Mouse (Mus musculus) ES-CJ7 (cell line): Measurements from ENCODE around the gene Dcxr.
A peak's percentile ranks its signal among the peaks of the same experiment; 100 is the strongest.
"Not testable (repeated sequence)": the region's sequence is repeated elsewhere in the genome, so short reads cannot be mapped to it uniquely, and the experiment has no call there.

Source experiments
- DNase-seq: peaks from one replicate; pipeline ENCODE4 v3.0.0; 2011; ENCODE audit warnings: low read depth, low spot score

Dcxr gene

DNA sequence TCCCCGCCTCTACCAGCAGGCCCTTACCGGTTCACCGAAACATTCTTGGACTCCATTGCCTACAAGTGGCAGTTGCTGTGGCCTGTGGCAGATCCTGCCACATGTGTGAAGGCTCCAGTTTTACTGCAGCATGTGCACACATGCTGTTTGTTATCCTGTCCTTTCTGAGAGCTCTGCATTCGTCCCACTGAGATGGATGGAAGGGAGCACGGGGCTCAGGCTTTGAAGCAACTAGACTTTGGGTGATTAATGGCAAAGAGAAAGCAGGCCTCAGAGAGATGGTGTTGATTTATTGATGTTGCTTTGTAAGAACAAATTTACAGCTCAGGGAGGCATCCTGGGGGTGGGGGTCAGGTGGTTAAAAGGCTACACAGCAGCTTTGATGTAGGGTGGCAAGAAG lies 16.4 kb downstream of the Dcxr start:
- no peak for DNase-seq

DNA sequence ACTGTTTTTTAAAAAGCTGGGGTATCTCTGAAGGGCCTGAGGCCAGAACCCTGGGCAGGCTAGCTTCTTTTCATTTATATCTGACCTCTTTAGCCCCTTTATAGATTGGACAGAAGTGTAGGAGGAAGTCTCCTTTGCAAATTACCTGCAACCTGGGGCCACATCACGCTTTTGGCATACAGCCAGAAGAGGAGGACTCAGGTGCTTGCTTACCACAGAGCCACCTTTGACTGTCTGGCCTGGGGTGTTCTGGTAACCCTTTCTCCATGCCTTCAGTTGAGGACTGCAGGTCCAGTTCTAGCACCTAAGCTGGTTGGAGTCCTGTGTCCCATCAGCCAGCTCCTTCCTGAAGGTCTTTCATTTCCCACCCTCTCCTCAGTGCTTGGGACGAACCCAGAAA lies 17.5 kb downstream of the Dcxr start:
- DNase-seq, result no peak

DNA sequence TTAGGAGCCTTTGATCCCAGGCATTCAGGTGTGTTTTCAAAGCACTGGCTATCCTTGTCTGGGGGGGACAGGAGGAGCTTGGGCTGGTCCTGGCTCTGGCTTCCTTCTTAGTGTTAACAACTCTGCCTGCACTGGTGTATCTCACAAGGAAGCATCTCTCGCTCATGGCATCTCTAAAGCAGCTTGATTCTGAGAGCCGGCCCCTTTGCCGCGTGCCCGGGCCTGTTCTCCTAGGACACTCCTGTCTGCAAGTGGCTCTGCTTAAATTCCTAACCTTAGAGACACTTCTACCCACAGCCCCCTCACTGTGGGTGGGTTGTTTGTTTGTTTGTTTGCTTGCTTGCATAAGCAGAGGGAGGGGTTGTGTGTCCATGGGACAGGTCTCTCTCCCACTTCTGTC lies 19.1 kb downstream of the Dcxr start:
- no peak for DNase-seq

DNA sequence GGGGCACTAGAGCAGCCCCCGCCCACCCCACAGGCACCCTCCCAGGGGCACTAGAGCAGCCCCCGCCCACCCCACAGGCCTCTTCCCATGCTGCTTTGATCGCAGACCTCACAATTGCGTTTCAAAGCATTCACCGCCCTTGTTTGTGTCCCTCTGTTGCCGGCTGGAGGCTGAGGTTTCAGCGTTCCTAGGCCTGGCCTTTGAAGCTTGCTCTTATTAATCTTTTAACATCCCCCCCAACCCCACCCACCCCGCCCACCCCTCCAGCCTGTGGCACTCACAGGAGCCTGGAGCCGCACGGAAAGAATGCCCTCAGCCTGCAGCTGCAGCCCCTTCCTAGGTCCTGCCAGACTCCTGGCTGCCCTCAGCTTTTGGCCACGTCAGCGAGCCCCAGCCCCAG lies 19.9 kb downstream of the Dcxr start:
- peak; percentile 71 for DNase-seq

DNA sequence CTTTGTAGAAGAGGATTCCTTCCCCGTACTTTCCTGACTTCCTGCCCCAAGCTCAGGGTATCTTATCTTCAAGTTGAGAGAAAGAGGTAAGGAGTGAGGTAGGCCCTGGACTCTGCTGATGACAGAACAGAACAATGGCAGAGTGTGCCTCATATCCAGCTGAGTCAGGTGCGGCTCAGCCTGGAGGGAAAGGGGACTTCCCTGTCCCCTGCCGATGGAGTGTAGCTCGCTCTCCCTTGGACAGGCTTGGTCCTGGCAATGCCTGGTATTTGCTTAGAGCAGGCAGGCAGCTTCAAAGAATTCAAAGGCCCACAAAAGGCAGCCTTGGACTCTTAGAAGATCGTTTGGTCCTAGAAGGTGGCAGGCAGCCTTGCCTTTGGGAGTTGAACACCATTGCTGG lies 21.0 kb downstream of the Dcxr start:
- DNase-seq, result no peak

DNA sequence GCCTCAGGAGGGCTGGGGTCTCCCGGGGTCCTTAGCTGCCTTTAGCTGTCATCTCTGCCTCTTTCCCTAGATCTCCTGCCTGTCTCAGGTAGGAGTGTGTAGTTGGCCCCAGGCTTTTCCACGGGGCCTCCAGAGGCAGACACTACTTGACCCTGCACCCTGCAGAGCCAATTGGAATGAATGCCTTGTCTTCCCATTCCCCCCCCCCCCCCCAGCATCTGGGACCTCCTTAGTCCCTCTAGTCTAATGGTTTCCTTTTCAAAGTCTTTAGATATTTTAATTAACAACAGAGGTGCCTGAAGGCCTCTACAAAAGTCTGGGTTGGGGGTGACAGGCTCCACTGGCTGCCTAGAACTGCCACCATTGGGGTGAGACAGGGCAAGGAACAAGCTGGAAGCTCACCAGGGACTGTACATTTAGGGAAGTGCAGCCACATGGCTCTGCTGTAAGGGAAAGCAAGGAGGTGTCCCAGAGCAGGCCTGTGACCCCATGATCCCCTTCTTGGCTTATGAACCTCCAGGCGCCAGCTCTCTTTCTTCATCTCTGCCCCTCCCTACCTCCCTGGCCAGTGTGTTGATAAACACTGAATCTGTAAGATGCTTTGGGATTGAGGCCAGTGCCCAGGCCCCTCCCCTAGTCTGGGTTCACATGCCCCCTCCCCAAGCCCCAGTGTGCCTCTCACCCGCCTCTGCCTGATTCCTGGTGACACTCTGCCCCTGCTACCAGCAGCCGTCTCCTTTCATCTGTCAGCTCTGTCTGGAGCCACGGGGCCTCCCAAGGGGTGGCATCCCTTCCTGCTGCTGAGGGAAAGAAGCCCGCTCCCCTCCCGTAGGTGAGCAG lies 22.4 kb downstream of the Dcxr start:
- DNase-seq, result peak; percentile 72

DNA sequence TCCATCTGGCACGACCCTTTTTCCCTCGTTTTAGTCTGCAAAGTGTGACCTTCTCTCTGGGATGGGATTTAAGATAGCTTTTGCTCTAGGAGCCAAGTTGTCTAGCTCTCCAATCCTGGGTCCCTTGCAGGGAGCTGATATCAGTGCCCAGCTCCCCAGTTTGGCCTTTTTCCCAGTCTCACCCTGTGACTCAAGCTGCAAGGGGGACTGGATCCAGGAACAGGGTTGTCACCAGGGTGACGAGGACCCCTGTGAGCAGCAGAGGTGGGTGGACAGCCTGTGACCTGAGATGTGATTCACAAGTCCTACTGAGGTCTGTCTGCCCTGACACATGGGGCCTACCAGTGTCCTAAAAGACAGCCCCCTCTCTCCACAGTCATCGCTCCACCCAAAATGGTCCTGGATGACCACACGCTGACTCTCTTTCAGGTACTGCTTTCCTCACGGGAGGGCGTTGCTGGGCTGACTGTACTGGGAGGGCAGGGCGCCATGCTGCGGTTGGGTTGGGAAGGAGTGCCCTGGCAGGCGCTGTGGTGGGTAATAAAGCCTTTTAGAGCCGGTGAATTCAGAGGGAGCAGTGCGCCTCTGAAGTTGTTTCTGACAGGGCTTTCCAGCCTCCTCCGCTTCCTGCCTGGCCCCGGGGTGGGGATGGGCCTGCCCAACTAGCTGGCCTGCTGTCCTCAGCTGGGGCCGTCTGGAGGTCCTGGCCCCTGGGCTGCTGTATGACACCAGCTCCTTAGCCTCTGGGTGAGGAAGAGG lies 23.2 kb downstream of the Dcxr start:
- no peak for DNase-seq

DNA sequence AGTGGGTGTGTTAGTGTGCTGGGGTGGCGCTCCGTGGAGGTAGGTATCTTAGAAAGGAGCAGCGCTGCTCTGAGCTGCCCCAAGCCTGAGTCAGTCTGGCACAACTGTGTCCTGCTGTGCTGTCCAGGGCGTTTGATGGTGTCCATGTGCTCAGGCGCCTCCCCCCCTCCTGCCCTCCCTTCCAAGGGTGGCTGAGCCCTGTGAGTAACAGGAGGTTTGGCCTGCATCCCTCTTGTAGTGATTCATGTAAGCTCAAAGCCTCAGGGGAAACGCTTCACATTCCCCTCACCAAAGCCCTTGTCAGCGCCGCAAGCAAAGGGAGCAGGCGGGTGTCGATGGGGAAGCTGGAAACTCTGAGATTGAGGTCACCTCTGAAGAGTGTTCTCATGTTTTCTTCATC lies 29.3 kb downstream of the Dcxr start:
- DNase-seq, result no peak

DNA sequence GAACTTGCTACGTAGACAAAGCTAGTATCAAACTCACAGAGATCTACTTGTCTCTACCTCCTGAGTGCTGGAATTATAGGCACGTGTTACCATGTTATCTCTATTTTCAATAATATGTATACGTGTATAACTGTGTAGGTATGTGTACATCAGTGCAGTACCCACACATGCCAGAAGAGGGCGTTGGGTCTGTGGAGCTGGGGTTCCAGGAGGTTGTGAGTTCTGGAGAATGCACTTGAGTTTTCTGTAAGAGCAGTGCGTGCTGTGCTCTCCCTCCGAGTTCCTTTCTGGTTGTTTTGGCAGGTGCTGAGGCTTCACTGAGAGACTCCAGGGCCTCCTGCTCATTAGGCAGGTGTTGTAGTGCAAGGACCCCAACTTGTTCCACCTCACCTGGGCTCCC lies 30.5 kb downstream of the Dcxr start:
- peak; percentile 67 for DNase-seq

DNA sequence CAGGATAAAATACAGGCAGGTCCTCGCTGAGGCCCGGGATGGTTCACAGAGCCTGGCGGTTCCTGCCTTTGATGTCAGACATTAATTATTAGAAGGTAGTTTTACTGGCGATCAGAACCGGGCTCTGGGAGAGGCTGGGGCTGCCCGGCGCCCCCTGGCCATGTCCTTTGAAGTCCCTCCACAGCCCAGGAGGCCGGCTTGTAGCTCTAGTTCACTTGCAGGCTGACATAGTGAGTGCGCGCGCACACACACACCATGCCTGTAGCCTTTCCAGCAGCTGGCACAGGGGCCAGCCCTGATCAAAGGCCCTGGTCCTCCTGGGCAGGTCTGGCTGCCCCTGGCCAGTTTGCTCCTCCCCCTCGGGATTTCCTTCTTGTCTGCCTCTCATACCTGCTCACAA lies 31.4 kb downstream of the Dcxr start:
- DNase-seq, result no peak

DNA sequence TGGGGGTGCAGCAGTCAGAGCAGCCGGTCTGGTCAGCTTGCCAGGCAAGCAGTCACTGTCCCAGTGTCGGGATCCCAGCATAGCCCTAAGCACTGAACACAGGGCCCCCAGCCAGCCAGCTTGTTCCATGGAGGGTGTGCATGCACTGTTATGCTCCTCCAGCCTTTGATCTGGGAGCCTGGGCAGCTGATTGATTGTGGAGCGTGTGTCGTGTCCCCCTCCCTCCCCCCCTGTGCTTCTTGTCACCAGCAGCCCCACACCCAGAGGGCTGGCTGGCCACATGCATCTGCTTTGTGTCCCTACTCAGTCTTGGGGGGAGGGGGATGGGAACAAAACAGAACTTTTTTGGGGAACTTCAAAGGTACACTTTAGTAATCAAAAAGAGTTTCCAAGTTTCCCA lies 31.9 kb downstream of the Dcxr start:
- DNase-seq, result no peak

DNA sequence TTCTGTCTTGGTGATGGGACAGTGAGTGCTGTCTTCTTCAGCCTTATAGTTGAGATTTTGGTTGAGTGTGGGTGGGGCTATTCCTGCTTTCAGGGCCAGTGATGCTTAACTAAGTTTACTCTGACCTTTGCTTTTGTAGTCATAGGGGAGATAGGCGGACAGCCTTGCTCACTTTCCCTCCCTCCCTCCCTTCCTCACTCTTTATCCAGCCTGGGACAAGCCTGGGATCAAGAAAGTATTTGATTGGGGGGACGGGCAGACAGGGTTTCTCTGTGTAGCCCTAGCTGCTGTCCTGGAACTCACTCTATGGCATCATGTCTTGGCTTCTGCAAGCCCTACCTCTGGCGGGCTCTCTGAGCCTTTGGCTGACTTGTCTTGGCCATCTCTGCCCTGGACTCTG lies 33.6 kb downstream of the Dcxr start:
- DNase-seq, result no peak

DNA sequence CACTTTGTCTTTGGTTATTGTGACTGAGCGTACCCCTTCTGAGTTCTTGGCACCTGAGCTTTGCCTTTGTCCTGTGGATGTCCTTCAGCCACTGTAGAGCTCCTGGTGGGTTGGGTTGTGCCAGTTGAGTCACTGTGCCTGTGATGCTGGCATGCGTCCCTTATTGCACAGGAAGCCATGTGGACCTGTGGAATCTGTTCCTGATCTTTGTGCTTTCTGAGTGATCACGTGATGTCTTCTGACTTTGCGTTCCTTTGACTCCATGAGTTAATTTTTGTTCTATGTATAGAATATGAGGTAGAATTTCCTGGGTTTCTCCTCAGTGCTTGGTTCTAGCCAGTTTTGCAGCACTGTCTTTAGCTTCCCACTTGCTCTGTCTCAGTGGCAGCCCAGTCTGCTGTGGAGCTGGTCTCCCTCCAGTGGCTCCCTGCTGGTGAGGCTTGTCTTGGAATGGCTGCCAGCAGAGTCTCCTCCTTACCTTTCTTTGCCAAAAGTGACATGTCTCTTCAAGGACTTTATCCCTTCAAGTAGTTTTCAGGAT lies 34.5 kb downstream of the Dcxr start:
- no peak for DNase-seq

DNA sequence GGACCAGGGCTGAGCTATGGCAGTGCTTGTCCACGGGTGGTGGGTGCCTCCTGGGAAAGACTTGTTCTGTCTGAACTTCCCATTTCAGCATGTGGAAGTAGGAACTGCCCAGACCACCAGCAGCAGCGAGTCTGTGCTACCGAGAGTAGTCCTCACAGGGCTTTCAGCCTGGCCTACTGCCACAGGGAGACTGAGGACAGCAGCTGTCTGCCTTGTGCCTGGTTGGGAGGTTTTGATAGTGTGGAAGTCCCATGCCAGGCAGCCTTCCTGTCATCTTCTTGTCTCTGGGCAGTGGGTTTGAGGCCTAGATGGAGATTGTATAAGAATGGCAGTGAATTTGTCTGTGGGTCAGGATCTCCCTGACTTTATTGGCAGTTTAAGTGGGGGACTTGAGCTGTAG lies 37.7 kb downstream of the Dcxr start:
- no peak for DNase-seq

DNA sequence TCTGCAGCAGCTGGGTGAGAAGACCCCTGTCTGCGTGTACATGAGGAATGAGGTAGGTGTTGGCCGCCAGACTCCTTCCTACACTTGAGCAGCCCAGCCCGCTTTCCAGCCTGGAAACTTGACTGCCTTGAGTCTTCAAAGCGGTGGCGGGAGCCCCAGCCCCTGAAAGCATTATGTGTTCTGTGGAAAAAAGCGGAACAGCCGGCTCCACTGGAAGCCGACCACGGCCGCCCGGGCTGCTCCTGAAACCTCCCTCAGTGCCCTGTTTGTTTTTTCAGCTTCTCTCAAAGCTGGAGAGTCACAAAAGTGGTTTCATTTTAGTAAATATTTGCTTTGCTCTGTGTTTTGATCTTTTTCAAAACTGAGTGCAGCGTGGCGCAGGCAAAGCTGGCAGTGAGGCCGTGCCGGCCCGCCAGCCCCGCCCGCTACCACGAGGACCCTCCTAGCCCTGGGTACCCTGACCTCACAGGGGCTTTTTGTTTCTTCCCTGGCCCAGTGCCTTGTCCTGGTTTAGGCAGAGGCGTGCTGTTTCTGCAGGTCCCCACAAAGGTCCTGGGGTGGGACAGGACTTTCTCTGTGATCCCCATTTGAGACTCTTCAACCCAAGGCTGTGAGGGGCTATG lies 40.3 kb downstream of the Dcxr start:
- no peak for DNase-seq

DNA sequence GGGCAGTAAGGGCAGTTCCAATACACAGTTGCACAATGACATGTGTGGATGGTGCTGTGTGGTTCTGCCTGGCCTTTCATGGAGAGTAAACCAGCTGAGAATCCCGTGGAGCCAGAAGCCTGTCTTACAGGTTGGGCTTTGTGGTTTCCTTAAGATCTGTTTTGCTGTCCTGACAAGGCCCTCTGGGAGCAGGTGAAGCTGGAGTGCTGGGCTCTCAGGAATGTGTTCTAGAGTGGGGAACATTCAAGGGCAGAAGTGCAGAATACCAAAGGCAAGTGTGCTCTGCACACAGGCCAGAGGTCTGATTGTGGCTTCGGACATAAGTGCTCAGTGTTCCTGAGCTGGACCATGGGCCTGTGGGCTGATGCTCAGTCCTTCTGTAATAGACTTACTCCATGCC lies 42.4 kb downstream of the Dcxr start:
- no peak for DNase-seq

DNA sequence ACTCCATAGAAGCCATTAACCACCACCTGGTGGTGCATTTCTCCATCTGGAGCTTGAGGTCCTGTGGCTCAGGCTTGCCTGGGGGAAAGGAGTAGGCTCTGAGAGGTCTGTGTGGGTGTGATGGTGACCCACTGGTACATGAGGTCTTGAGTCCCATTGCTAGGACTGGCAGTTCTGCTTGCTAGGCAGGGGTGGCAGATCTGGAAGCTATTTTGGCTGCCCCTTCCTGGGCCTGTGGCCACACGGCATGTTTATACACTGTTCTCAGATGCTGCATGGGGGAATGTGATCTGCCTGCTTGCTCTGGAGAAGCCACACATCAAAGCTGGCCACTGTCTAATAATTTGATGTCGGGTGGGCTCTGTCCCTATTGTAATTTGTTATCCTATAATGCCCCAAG lies 43.0 kb downstream of the Dcxr start:
- DNase-seq, result no peak

DNA sequence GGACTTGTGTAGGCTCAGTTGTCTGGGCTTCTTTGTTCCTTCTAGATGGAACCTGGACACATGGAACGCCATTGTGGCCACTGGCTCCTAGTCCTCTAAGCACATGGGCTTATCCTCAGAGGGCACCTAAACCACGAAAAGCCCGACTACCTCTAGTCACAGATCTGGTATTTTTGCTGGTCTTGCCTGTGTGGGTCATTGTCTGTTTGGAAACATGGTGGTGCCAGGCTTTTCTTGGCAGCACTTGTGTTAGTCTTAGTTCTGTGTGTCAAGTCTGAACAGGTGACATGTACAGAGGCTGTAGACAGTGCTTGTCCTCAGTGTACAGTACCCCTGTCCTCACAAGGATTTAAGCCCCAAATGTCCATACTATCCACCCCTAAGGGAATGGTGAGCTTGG lies 43.5 kb downstream of the Dcxr start:
- DNase-seq, result no peak

DNA sequence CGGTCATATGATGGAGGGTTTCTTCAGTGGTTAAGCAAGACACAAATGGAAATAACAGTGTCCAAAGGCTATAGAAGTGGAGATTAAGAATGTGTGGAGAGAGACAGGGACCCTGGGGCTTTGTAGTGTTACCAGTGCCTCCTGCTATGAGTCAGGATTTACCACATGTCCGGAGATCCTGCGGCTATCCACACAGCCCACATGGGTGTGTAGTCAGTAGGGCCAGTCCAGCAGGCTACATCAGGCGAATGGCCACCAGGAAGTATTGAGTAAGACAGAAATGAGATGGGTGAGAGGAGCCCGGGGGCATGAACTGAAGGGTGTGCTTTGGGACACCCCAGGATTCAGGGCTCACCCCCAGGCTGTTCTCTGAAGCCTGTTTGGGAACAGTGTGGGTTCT lies 44.4 kb downstream of the Dcxr start:
- no peak for DNase-seq

DNA sequence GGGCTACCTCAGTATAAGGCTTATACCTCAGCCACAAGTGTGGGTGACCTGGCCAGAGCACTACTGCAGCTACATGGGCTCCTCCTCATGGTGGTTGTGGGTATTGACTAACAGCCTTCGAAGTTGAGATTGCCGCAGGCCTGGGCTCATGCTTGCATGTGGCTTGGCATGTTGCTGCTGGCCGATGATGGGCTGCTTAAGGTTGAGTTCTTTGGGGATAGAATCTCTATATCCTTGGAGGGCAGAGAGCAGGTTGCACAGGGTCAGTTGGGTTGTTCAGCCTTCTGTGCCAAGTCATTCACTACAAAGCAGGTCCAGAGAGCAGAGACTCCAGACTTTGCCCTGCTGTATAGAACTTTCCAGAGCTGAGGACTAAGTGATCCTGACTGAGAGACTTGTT lies 47.2 kb downstream of the Dcxr start:
- DNase-seq, result peak; percentile 66

DNA sequence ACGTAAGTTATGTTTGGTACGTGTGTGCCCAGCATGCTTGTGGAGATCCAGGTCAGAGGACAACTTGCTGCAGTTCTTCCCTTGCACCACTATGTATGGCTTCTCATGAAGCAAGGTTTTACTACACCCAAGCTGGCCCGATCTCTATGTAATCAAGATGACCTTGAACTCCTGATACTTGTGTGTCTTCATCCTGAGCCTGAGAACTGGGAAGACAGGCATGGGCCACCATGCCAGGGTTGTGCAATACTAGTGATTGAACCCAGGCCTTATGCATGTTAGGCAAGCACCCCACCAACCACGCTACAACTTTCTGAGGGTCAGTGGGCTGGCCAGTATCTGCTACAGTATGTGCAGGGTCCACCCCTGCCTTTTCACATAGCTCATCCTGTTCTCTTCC lies 50.1 kb downstream of the Dcxr start:
- DNase-seq, result no peak

DNA sequence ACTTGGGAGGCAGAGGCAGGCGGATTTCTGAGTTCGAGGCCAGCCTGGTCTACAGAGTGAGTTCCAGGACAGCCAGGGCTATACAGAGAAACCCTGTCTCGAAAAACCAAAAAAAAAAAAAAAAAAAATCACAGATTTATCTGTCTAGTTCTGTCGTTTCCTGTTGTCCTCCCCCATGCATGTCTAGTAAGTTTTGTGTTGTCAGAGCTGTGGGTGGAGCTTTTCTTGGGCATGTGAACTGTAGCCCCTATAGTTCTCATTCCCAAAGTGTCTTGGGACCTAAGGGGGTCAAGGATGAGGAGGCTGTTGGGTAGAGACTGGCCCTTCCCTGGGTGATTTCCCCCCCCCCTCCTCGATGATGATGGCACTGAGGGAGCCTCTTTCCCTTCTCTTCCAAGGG lies 51.2 kb downstream of the Dcxr start:
- not testable (repeated sequence) for DNase-seq
